Mouse (Mus musculus) adrenal gland, adult 18-20 months (tissue): ENCODE measurements around the gene Sema3b. TPM values are rescaled to one million over a fixed set of nuclear protein-coding genes. Genes with fewer than 3 reads are reported as not detected.

ENCODE experiments used
- DNase-seq, 2 experiments: peaks; one replicate each; pipeline ENCODE4 v3.0.0; 2021 to 2022; ENCODE audit warnings: low spot score in 2 of 2
- long read RNA-seq, 2 experiments: library from polyadenylated mRNA; stranded (forward); transcript quantifications; one replicate each; pipeline ENCODE4 v2.0.0; 2021
- total RNA-seq, 2 experiments: library from RNA; stranded (reverse); gene quantifications; 1 replicate in 1 of 2; 2 replicates in 1 of 2; pipeline ENCODE4 v1.2.3; 2021

The Sema3b gene
- total RNA-seq, result 1 to 10 TPM; 5.1 to 6.3 TPM
- long read RNA-seq, experiment 1, partial matches to known transcripts, result 4 of 6 reads
- long read RNA-seq, experiment 1, other reads (novel, unspliced or antisense), result 1 of 6 reads
- long read RNA-seq, experiment 2, partial matches to known transcripts, result 2 of 3 reads
- long read RNA-seq, experiment 2, other reads (novel, unspliced or antisense), result 1 of 3 reads

GRCm38 (mm10) chr9:107608741-107609432 lies at the start of gene Sema3b:
Sema3b (minus strand) TSS chr9:107609229.
- DNase-seq, result no peak

- no peak for DNase-seq
Measured at GRCm38 (mm10) chr9:107658096-107658495, 49.1 kb upstream of the Sema3b start.

- DNase-seq, result no peak
Measured at GRCm38 (mm10) chr9:107657144-107657543, 48.1 kb upstream of the Sema3b start.

GRCm38 (mm10) chr9:107654585-107654984 lies 45.6 kb upstream of the Sema3b start:
- no peak for DNase-seq

- no peak for DNase-seq
Measured at GRCm38 (mm10) chr9:107653474-107653873, 44.4 kb upstream of the Sema3b start.

GRCm38 (mm10) chr9:107650708-107651481 lies 41.9 kb upstream of the Sema3b start:
- DNase-seq, result no peak

- no peak for DNase-seq
Measured at GRCm38 (mm10) chr9:107650225-107650624, 41.2 kb upstream of the Sema3b start.

GRCm38 (mm10) chr9:107648767-107649166 lies 39.7 kb upstream of the Sema3b start:
- DNase-seq, result no peak

GRCm38 (mm10) chr9:107646975-107647374 lies 37.9 kb upstream of the Sema3b start:
- DNase-seq, result no peak

GRCm38 (mm10) chr9:107645577-107645976 lies 36.5 kb upstream of the Sema3b start:
- peak; percentile 73 to 82 for DNase-seq

GRCm38 (mm10) chr9:107645153-107645510 lies 36.1 kb upstream of the Sema3b start:
- no peak for DNase-seq

- DNase-seq, result peak; percentile 93 to 96
Measured at GRCm38 (mm10) chr9:107644495-107645152, 35.6 kb upstream of the Sema3b start.

GRCm38 (mm10) chr9:107643544-107644214 lies 34.6 kb upstream of the Sema3b start:
- no peak for DNase-seq

GRCm38 (mm10) chr9:107641666-107642065 lies 32.6 kb upstream of the Sema3b start:
- DNase-seq, result no peak

- no peak for DNase-seq
Measured at GRCm38 (mm10) chr9:107640257-107640772, 31.3 kb upstream of the Sema3b start.

- no peak for DNase-seq
Measured at GRCm38 (mm10) chr9:107637070-107637469, 28.0 kb upstream of the Sema3b start.

- DNase-seq, result peak; percentile 95 to 96
Measured at GRCm38 (mm10) chr9:107635279-107636028, 26.4 kb upstream of the Sema3b start, which contains the start of gene Gnai2. Gnai2 (minus strand) TSS chr9:107635367.

- no peak for DNase-seq
Measured at GRCm38 (mm10) chr9:107634406-107635278, 25.6 kb upstream of the Sema3b start.
